Mouse (Mus musculus) A20 (cell line): ENCODE data around the gene Mycbpap.

Source experiments
- DNase-seq: peaks from one replicate; pipeline ENCODE4 v3.0.0-alpha.2; 2011; ENCODE audit warnings: low read depth, low spot score

The Mycbpap gene

GRCm38 (mm10) chr11:94481963-94482362 is 39.6 kb downstream of the Mycbpap start:
- DNase-seq = no peak

DNA sequence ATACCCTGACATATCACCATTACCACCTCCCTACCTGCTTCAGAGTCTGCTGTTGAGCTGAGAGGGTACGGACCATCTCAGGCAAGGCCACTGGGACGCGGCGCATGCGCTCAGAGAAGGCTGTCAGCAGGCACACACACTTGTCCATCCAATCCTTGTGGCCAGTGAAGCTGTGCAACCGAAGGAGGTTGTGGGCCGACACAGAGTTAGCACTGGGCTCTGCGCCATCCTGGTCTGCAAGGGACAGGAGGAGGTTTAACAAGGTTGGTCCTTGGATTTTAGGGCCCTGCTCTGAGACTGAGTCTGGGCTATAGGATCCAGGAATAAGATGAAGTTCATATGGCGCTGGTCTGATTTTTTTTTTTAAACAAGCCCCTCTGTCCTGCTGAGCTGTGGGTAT is 41.2 kb downstream of the Mycbpap start:
- DNase-seq = no peak

- DNase-seq = no peak
Measured at GRCm38 (mm10) chr11:94477651-94478050, 43.9 kb downstream of the Mycbpap start.

DNA sequence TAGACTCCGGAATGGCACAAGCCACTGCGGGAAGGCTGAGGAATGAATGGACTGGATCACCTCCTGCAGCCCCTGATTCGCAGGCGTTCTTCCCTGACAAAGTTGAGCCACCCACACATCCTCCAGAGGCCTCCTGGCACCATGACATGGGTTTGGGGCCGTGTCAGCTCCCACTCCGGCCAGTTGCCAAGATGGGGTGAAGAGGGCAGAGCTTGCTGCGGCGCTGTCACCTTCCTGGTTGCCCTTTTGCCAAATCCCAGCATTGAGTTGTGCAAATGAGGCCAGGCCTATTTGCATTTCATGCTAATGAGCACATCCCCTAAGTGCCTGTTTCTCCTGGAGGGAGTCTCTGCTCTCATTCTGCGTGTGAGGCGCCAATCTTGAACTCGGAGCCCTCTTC is 45.8 kb downstream of the Mycbpap start:
- DNase-seq = no peak

DNA sequence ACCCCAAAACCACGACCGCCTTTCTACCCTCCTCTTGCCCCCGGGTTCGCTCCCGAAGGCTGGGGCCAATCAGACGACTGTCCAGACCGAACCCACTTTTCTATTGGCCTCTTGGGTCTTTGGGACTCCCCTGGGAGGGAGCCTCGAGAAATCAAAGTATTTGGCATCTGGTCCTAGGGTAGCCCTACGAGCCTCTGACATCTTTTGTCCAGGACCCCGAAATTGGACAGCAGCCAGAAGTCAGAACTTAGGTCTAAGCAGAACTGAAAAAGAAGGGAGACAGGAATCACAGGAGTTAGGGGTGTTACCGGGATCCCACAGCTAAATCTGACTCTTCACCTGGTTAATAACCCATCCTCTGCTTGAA is 47.0 kb downstream of the Mycbpap start:
- DNase-seq = no peak

GRCm38 (mm10) chr11:94473707-94474543 is 47.6 kb downstream of the Mycbpap start, which contains the start of gene Cacna1g:
Gene Cacna1g (minus strand): TSS chr11:94474198.
- peak; percentile 85 for DNase-seq

DNA sequence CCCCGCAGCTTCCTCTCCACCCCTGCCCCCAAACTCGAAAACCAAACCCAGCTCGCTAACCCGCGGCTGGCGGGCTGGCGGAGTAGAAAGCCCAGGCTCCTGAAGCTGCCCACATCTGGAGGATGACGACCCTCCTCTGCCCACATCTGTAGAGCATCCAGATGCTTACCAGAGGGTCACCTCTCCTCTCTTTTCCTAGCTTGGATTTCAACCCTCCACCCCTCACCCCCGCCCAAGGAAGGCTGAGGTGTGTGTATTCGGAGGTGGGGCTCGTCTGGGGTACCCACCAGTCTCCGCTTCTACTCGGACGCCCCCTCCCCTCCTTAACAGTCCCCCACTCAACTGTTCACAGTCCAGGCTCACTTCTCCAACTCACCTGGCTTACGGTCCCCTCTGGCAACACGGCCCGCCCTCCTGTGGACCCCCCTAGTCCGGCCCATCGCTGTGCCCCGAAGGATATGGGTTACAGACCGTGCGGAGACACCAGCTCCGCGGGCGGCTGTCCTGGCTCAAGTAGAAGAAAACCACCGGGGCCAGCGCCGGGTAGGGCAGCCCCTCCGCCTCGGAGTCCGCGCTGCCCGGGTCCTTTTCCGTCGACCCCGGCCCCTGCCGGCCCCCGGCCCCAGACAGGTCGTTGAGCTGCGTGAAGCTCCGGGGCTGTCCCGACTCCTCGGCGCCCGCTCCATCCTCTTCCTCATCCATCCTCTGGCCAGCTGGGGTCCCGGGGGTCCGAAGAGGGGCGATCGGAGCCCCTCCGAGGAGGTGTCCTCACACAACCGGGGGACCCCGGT is 48.4 kb downstream of the Mycbpap start:
- DNase-seq = no peak

DNA sequence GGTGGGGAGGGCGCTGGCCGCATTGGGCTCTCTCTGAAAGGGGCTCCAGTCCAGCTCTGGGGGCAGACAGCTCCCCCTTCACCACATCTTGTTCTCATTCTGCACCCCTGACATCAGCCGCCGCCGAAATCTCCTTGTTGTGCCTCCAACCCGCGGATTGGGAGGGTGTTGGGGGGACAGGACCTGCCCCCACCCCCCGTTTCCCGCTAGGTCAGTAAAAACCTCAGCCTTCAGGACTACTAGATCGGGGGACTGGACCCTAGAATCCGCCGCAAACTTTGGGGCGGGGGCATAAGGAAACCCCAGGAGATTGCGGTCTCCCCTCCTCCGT is 49.0 kb downstream of the Mycbpap start:
- DNase-seq = no peak

GRCm38 (mm10) chr11:94471740-94472584 is 49.6 kb downstream of the Mycbpap start:
- no peak for DNase-seq

DNA sequence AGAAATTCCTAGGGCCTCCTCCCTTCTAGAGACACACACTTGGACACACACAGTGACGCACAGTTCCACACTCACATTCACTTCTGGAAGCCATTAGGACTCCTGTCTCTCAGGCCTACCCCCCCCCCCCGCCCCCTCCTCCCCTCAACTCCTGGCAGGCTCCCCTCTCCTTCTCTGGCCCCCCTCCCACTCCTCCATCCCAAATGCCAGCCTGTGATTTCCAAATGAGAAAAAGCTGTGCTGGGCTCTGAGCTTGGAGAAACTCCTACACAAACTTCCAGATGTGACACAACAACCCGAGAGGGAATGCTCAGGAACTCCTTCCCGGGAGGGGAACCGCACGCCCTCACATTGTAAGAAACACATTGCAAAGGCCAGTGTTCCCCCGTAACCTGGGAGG is 51.2 kb downstream of the Mycbpap start:
- DNase-seq = no peak

DNA sequence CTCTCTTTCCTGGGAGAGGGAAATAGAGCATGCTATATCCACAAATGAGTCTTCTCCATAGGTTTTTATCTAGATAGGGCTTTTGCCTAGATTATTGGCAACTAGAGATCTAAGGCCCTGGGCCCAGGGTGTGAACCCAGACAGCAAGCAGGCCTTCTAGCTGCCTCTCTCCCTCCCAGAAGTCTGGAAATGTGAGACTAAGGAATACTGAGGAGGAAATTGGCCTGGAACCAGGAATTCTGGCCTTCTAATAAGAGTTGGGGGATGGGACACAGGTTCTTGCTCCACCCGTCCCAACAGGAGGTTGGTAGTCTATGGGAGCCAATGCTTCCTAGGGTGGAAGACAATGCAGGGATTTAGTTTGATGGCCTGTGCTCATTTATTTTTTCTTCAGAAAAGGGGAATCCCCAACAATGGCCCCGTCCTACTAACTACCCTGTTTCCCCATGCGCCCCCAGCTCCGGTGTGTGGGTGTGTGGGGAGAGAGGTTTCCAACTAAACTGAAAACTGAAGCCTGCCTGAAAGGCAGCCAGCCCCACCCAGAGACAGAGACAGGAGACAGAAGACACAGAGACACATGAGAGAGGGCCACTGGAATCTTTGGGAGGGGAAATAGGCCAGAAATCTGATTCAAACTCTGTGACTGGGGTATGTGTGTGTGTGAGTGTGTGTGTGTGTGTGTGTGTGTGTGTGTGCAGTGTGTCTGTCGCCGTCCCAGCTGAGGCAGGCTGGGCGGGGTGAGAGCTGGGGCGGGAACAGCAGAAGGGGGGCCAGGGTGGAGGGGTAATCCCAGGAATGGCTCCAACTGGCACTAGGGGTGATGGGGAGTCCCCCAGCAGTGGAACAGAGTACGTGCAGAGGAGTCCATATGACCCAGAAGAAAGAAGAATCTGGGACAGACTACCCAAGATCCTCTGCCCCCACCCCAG is 52.1 kb downstream of the Mycbpap start:
- no peak for DNase-seq

DNA sequence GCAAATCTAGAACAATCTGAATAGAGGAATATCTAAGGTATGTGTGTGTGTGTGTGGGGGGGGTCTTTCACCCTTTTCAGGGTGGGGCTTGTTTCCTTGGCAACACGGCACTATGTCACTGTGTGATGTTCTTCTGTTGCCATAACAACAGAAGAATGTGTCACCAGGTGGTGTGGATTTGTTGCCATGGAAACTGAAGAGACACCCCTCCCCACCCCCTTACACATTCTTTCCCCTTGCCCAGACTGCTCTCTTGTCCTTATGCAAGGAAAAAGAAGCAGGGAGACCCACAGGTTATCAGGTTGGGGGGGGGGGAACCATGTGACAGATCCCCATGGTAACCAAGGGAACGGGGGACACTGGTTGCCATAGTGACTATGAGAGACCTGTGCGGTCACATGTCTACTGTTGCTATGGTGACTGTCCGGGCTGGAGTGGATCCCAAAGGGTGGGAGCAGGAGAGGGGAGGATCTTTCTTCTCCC is 52.9 kb downstream of the Mycbpap start:
- no peak for DNase-seq

DNA sequence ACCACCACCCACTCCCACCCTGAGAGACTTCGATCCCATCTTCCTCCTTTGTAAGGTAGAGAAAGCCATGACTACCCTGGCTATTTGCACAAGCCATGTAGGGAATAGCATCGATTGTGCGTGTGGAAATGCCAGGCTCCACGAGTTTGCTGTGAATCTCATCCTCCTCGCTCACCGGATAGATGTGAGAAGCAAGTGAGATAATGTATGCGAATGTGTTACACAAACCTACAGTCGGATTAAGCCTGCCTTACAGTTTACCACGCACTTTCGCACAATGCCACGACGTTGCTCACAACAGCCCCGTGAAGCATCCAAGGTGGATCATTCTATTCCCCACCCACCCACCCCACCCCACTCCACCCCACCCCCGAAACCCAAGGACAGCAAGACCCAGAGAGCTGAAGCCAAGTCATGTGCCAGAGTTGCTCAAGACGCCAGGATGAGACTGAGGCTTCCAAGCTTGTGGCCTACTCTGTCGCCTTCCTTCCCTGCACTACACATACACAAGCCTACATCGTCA is 55.1 kb downstream of the Mycbpap start:
- no peak for DNase-seq

GRCm38 (mm10) chr11:94464170-94464569 is 57.4 kb downstream of the Mycbpap start:
- DNase-seq = no peak

- no peak for DNase-seq
Measured at GRCm38 (mm10) chr11:94461856-94462255, 59.7 kb downstream of the Mycbpap start.

- no peak for DNase-seq
Measured at GRCm38 (mm10) chr11:94457001-94457400, 64.5 kb downstream of the Mycbpap start.

- no peak for DNase-seq
Measured at GRCm38 (mm10) chr11:94456347-94456746, 65.2 kb downstream of the Mycbpap start.

GRCm38 (mm10) chr11:94455161-94455820 is 66.3 kb downstream of the Mycbpap start:
- DNase-seq = peak; percentile 8

DNA sequence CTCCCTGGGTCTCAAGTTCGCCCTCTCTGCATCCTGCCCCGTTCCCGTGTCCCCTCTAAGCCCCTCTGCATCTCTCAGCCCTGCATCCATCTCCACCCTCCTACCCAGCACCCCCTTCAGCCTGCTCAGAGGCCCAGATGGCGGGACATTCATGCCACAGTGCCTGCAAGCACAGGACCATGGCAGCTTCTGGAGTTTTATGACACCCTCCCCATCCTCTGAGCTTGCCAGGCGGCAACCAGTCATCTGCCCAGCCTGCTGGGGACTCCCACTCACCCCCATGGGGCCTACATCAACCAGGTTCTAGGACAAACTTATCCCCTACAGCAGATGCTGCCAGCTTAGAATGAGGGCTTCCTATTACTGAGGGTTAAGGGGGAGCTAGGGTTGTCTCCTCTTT is 66.8 kb downstream of the Mycbpap start:
- no peak for DNase-seq
